Mouse (Mus musculus): ENCODE results near the gene Btbd19.
A peak's percentile ranks its signal among the peaks of the same experiment; 100 is the strongest.

Gene Btbd19

GRCm38 (mm10) chr4:117134601-117134995, 9.1 kb upstream of the Btbd19 start:
- DNase-seq (ENCODE audit: low spot score in 2 of 2) = no peak

GRCm38 (mm10) chr4:117133817-117134600, 8.5 kb upstream of the Btbd19 start, which contains the start of gene Plk3:
Plk3 (minus strand) TSS chr4:117133963.
- peak; percentile 92 to 96 for DNase-seq (ENCODE audit: low spot score in 2 of 2)

DNA sequence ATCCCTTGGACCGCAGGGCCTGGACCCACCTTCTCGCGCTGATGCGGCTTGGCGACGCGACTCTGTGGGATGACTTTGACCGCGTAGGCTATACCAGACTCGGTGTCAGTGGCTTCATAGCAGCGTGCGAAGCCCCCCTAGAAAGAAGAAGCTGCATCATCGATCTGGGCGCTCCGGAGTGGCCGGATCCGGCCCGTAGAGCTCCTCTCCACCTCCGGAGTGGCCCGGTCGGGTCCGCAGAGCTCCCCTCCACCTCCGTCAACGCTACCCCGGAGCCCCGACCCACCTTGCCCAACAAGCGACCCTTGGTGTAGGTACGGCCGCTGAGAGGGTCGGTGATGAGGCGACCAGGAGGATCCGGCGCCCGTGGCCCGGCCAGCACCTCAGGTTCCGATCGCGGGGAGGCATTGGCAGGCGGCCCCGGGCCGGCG, 7.9 kb upstream of the Btbd19 start:
- DNase-seq (ENCODE audit: low spot score in 2 of 2) = no peak

- DNase-seq (ENCODE audit: low spot score in 2 of 2) = no peak
Measured at GRCm38 (mm10) chr4:117132794-117133143, 7.2 kb upstream of the Btbd19 start.

DNA sequence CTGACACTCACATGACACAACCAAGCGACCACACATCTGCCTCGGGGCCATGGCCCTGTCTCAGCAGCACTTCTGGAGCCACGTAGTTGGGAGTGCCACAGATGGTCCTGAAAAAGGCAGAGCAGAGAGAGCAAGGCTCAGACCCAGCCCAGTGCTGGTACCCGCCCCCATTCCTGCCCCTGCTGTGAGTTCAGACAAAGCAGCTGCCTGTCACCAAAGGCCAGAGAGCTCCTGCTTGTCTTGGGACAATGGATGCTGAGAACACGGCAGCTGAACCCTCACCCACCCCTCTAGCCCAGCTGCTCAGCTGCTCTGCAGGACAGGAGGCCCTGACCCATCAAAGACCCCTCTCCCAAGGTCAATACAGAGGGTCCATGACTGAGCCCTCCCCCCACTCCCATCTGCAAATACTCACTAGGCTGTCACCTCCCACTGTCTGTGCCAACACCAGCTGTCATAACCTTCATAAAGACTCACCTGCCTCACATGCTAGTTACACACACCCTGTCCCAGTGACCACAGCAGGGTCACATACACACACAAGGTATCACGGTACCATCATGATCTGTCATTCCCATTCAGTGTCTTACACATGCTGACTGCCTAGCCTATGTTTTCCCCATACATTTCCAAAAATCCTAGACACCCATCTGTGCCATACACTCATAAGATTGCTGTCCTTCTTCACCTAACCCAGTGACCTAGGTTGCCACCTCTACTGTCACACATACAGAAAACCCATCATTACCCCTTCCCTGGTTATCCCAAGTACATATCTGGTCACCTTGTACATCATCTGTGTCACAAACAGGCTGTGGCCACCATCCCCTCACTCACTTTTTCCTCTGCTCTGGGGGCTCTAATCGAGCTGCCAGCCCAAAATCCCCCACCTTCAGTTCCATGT, 6.6 kb upstream of the Btbd19 start:
- no peak for DNase-seq (ENCODE audit: low spot score in 2 of 2)

DNA sequence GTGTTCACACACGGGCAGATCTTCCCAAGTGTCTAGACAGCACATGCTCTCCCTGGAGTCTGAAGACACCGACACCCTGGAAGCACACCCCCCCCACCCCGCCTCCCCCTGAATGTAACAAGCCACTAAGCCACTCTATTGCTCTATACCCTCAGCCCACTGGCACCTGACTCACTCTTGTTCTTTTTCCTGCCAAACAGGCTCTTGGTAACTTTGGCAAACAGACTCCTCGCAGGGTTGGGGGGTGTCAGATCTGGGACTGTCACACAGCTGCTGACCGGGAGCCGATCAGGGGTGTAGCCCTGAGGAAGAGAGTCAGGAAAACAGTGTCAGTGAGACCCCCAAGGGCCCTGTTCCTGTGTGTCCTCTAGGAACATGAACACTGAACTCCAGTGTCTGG, 5.7 kb upstream of the Btbd19 start:
- no peak for DNase-seq (ENCODE audit: low spot score in 2 of 2)

DNA sequence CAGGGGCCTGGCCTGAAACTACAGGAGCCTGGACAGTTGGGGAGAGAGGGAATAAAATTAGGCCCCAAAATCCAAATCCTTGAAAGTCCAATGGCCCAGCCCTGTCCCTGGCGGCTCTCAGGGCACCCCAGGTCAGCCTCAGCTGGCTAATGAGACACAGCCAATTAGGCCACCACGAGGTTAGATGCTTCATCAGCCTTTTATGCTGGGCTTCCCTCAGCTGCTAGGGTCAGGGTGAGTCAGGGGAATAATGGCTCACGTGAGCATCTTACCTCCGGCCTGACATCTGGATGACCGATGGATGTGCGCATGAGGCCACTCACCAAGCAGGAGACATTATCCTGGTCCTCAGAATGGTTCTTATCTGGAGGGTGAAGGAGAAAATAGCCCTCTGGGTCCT, 5.3 kb upstream of the Btbd19 start:
- DNase-seq (ENCODE audit: low spot score in 2 of 2) = no peak

- DNase-seq (ENCODE audit: low spot score in 2 of 2) = no peak
Measured at GRCm38 (mm10) chr4:117127991-117128686, 2.6 kb upstream of the Btbd19 start.

DNA sequence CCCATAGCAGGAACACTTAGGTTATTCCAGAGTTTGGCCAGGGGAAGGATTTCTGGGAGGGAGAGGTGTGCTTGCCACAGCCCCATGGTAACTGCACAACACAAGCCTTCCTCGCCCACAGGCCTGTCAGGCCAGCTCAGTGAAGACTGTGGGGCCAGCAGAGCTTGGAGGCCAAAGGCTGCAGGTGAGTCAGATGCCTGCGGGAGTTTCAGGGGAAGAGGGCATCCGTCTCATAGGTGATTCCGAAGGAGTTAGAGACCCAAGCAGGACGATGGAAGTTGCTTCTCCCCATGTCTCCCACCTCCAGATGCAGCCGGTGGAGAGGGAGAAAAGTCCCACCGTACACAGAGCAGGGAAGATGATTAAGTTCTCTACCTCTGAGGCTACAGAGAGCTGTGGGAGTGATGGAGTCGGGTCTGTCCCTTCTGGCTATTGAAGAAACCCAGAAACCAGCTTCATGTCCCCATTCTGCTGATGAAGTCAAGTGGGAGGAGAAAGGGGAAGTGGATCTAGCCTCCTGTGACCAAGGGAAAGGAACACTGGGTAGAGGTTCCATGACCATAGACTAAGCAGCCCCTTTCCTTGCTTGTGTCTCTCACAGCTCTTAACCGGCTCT, 1.3 kb upstream of the Btbd19 start, which contains the start of gene Tctex1d4:
TSS of gene Tctex1d4 (plus strand) at position 120 of the 616 bp plus-strand sequence.
- no peak for DNase-seq (ENCODE audit: low spot score in 2 of 2)

GRCm38 (mm10) chr4:117125910-117126674, 567 bp upstream of the Btbd19 start:
- DNase-seq (ENCODE audit: low spot score in 2 of 2) = peak; percentile 76

DNA sequence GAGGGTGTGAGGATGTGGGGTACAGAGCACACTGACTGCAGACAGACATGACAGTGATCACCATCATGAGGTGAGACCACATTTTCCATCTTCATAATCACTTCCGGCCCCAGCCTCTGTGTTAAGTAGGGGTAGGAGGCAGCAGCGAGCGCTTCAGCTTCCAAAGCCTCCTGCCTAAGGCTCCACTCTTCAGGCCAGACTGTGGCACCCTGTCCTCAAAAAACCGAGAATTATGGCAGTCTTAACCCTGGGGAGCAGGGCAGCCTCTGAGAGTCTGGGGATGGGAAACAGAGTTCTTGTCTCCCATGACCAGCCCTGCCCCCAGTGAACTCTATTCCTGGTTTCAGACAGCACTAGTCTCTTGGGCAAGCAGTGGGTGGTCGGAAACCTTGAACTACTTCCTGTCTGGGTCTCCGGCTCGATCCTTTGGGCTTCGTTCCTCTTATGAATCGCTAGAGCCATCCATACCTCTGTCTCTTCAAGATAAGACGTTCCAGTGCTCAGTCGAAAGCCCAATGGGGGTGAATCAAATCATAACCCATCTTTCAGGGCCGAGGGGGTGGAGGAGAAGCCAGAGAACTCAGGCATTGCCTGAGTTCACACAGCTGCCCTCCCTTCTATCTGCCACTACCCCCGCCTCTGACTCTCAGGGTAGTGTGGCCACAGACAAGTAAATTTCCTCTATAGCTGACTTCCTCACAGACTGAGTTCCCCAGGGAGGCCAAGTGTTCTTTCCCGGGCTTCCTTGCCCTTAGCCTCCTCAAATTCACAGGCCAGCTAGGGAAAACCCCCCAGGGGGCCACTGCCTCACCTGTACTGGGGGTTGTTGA, 792 bp downstream of the Btbd19 start:
- no peak for DNase-seq (ENCODE audit: low spot score in 2 of 2)

GRCm38 (mm10) chr4:117124218-117124517, 1.4 kb downstream of the Btbd19 start:
- DNase-seq (ENCODE audit: low spot score in 2 of 2) = no peak

DNA sequence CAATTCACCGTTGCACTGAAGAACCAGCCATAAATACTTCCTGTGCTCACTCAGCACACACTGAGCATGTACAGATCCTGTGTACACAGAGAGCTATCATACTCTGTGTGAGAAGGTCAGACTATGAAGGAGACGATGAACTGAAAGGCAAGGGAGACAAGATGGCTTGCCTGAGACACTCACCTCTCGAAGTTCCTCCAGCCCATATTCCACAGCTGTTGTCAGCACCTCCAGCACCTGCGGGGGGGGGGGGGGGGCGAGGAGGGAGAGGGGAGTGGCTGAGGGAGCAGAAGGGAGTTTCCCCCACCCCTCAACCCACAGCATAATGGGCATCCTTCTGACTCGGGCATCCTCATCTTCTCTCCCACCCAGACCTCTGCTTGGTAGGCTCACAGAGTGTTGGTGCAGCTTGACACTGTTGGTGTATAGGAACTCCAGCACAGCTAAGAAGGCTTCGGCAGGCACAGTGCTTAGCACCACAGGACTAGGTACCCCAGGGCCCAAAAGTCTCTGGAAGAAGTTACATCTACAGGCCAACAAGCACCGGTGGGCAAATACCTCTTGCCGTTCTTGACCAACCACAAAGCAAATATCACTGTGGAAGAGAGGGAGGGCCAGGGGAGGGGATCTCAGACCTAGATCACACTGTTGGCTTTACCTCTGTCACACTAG, 1.8 kb downstream of the Btbd19 start:
- no peak for DNase-seq (ENCODE audit: low spot score in 2 of 2)

GRCm38 (mm10) chr4:117122209-117122608, 3.3 kb downstream of the Btbd19 start:
- DNase-seq (ENCODE audit: low spot score in 2 of 2) = no peak

DNA sequence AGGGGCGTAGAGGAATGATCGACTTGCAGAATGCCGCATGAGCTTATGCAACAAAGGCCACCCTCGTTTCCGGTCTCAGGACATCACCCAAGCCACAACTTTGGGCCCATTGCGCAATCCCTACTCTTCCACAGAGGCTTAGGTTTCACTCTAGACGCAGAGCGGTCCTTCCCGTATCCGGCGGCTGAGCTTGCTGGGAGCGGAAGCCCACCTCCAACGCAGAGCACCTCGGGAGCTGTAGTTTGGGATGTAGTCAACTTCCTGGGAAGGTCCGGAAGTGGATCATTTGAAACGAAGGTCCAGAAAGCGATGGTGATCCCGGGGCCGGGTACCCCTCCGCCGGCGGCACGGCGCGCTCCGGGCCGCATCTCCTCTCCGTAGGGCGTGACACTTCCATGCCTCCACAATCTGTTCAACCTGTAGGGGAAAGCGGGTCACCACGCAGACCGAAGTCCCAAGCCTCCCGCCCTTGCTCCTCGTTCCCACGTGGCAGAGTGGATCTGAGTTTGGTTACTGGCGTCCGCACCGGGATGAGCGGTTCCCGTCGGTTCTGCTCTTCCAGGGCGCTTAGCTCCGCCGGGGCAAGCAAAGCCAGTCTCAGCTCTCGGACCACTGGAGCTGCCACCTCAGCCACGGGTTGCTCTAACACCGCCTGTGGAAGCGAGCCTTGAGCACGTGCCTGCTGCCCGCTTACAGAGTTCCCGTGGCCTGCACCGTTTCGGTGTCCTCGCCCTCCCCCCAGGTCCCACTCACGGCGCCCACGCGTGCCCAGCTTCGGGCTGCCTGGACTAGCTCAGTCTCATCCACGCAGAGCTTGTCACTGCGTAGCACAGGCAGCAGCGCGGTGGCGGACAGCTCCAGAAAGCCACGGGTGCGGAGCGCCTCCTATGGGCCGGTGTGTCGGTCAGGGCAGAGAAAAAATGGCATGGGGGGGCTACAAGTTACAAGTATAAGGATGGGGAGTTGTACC, 4.8 kb downstream of the Btbd19 start:
- peak; percentile 91 to 94 for DNase-seq (ENCODE audit: low spot score in 2 of 2)

DNA sequence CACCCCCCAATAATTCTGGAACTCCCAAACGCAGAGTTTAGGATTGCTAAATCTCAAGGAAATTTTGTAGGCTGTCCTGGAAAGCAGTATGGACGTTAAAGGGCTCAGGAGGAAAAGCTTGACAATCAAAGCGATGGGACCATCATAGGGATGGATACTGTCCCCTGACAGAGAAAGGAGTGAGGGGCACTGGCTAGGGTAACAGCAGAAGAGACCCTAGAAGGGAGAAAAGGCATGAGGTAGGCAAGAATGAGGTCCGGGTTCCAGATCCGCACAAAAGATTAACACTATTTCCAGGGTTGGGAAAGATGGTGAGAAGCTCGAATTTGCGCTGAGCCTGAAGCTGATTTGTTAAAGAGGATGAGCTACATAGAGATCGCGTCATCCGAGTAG, 5.5 kb downstream of the Btbd19 start:
- no peak for DNase-seq (ENCODE audit: low spot score in 2 of 2)

DNA sequence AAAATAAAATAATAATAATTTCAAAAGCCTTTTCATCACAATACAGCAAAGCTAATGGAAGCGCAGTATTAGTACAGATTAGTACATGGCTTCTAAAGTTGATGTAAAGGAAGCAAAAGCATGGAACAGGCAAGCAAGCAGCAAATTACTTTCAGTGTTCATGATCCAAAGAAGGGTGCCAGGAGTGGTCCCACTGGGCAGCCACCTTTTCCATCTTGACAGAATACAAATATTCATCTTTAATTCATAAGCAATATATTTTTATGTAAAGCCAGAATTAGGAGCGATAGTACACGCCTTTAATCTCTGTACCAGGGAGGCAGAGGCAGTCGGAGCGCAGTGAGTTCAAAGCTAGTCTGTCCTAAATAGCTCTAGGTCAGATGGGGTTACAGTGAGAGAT, 5.9 kb downstream of the Btbd19 start:
- DNase-seq (ENCODE audit: low spot score in 2 of 2) = no peak

DNA sequence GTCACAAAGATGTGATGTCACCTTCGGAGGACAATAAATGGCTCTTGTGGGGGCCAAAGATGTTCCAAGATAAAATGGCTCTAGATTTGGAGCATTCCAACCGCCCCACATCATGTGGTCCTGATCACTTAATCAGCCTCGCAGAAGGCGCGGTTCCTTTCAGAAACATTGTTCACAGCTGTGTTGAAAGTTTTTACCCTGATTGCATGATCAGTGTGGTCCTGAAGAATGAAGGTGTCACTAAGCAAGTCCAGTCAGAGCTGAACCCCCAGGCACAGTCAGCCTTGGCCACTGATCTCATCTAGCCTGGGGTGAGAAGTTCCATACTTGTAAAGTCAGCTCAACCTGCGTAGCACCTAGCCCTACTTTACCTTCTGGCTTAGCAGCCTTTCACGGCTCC, 7.6 kb downstream of the Btbd19 start:
- DNase-seq (ENCODE audit: low spot score in 2 of 2) = no peak

DNA sequence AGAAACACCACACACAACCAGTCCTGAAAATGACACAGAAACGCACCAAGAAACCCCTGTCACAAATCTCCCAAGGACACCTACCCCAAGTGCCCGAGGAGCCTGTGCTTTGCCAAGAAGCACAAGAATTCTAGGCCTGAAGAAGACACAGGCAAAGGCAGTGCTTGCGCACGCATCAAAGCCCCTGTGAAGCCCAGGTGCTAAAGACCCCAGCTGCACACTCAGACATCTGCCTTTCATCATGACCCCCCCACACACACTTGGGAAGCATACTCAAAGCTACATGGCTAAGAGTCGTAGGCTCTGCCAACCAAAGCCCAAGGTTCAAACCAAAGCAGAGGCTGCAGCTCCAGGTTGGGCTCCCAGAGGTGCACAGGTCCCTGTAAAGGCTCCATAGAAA, 9.9 kb downstream of the Btbd19 start:
- no peak for DNase-seq (ENCODE audit: low spot score in 2 of 2)

All from urinary bladder, postnatal 4 days (tissue).